Mouse (Mus musculus) forebrain, embryonic 13.5 days (tissue): ENCODE measurements around the gene Lamc3. TPM values are rescaled to one million over a fixed set of nuclear protein-coding genes. Genes with fewer than 3 reads are reported as not detected.
"Not testable (repeated sequence)": the region's sequence is repeated elsewhere in the genome, so short reads cannot be mapped to it uniquely, and the experiment has no call there.

Source experiments
- ATAC-seq: fragments of 200-750 bp; cut with Nextera tagmentation; 2 replicates; pipeline ENCODE4 v1.8.0; 2017
- H3K27ac ChIP-seq: fragments of 300-500 bp; sonication (generic); 2 replicates; pipeline ENCODE4 v1.5.1; 2015; ENCODE audit warnings: inconsistent platforms, mild to moderate bottlenecking, moderate library complexity
- H3K27me3 ChIP-seq: fragments of 300-500 bp; sonication (generic); 2 replicates; pipeline ENCODE4 v1.6.1; 2015; ENCODE audit warnings: mild to moderate bottlenecking, inconsistent platforms
- H3K36me3 ChIP-seq: fragments of 300-500 bp; sonication (generic); 2 replicates; pipeline ENCODE4 v1.6.1; 2015; ENCODE audit warnings: mild to moderate bottlenecking, inconsistent platforms; ENCODE audit not compliant: poor library complexity, severe bottlenecking
- H3K4me1 ChIP-seq: fragments of 300-500 bp; sonication (generic); 2 replicates; pipeline ENCODE4 v1.6.1; 2015; ENCODE audit warnings: inconsistent platforms
- H3K4me2 ChIP-seq: fragments of 300-500 bp; sonication (generic); 2 replicates; pipeline ENCODE4 v1.6.1; 2015; ENCODE audit warnings: inconsistent platforms, mild to moderate bottlenecking, moderate library complexity
- H3K4me3 ChIP-seq: fragments of 300-500 bp; sonication (generic); 2 replicates; pipeline ENCODE4 v1.5.1; 2015; ENCODE audit warnings: mild to moderate bottlenecking, inconsistent platforms
- H3K9ac ChIP-seq: fragments of 300-500 bp; sonication (generic); 2 replicates; pipeline ENCODE4 v1.6.1; 2015; ENCODE audit warnings: mild to moderate bottlenecking, inconsistent platforms
- H3K9me3 ChIP-seq: fragments of 300-500 bp; sonication (generic); replicated peaks from 2 replicates; pipeline ENCODE4 v1.6.1; 2016; ENCODE audit warnings: inconsistent platforms
- WGBS: fragments of 180-500 bp; shearing (Covaris S2); methylation state at CpG from one replicate; pipeline ENCODE4 v1.1.7; 2015; 5-methylcytosine and 5-hydroxymethylcytosine counted together
- polyA plus RNA-seq: library from polyadenylated mRNA; unstranded; fragments of >200 nt; fragmentation: Nextera tagmentation; extraction: Ambion mirVana; gene quantifications from 2 replicates; pipeline ENCODE4 v1.2.1, GENCODE M21; 2015

Lamc3 gene
- polyA plus RNA-seq, 1 experiment from 2014 or later: 3.3 TPM

GRCm38 (mm10) chr2:31906407-31906806 lies 19.3 kb downstream of the Lamc3 start:
- no peak overlapping the region for H3K4me2 ChIP-seq
- no peak overlapping the region for H3K9ac ChIP-seq
- ATAC-seq: no peak
- H3K27me3 ChIP-seq: 0 out of 2 replicates have a peak, but pooled peaks cover 4% of the 10 kb centered on the region
- no peaks in the 10 kb centered on the region for H3K36me3 ChIP-seq
- H3K4me3 ChIP-seq: no peak overlapping the region
- H3K27ac ChIP-seq: no peak overlapping the region
- peaks cover 11% of the 10 kb centered on the region; the same call in 1 of the 2 replicates for H3K4me1 ChIP-seq
- no peaks in the 10 kb centered on the region for H3K9me3 ChIP-seq
- WGBS: 86% methylated on average over 9 of the region's 9 CpGs

- WGBS: 69% methylated on average over 4 of the region's 4 CpGs
- no peak for ATAC-seq
- H3K9ac ChIP-seq: no peak overlapping the region
- H3K27ac ChIP-seq: no peak overlapping the region
- H3K36me3 ChIP-seq: no peaks in the 10 kb centered on the region
- H3K27me3 ChIP-seq: no peaks in the 10 kb centered on the region
- H3K9me3 ChIP-seq: no peaks in the 10 kb centered on the region
- H3K4me1 ChIP-seq: no peaks in the 10 kb centered on the region
- no peak overlapping the region for H3K4me3 ChIP-seq
- no peak overlapping the region for H3K4me2 ChIP-seq
Observed at GRCm38 (mm10) chr2:31912575-31912974, 25.5 kb downstream of the Lamc3 start.

GRCm38 (mm10) chr2:31914213-31914612 lies 27.1 kb downstream of the Lamc3 start:
- H3K9ac ChIP-seq, H3K4me2 ChIP-seq, H3K4me3 ChIP-seq, ATAC-seq, H3K27ac ChIP-seq, H3K36me3 ChIP-seq, H3K4me1 ChIP-seq, H3K27me3 ChIP-seq, H3K9me3 ChIP-seq: not testable (repeated sequence)

- Histone ChIP-seq H3K9ac (no peak overlapping the region), H3K36me3 (no peaks in the 10 kb centered on the region), H3K27ac (no peak overlapping the region), H3K27me3 (no peaks in the 10 kb centered on the region), H3K4me3 (no peak overlapping the region), H3K4me2 (no peak overlapping the region), H3K9me3 (no peaks in the 10 kb centered on the region), H3K4me1 (no peaks in the 10 kb centered on the region)
- WGBS: 23% methylated on average over 4 of the region's 4 CpGs
- ATAC-seq: no peak
Observed at GRCm38 (mm10) chr2:31915112-31915511, 28.0 kb downstream of the Lamc3 start.

DNA sequence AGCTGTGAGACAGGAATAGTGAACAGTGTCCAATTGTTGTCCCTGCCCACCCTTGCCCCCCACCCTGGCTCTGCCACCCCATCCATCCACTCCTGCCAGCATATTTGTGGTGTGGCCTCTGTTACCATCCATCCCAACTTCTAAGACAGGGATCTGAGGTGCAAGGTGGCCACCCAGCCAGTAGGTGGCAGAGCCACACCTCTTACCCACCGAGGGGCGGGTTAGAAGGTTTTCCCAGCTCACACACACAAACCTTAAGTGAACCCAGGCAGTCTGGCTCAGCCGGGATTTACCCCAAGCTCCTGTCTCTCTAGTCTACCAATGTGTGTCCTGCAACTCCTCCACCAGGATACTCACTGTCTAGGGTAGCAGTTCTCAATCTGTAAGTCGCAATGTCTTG lies 30.5 kb downstream of the Lamc3 start:
- Histone ChIP-seq H3K27me3 (peaks cover 3% of the 10 kb centered on the region; the same call in 1 of the 2 replicates), H3K4me3 (no peak overlapping the region), H3K9ac (no peak overlapping the region), H3K9me3 (no peaks in the 10 kb centered on the region), H3K36me3 (no peaks in the 10 kb centered on the region), H3K4me2 (no peak overlapping the region), H3K4me1 (no peaks in the 10 kb centered on the region), H3K27ac (no peak overlapping the region)
- ATAC-seq: no peak
- WGBS: 29% methylated on average over 4 of the region's 4 CpGs

- 72% methylated on average over 4 of the region's 4 CpGs for WGBS
- no peak overlapping the region for H3K4me2 ChIP-seq
- H3K9me3 ChIP-seq: no peaks in the 10 kb centered on the region
- no peak for ATAC-seq
- peaks cover 6% of the 10 kb centered on the region; the same call in 1 of the 2 replicates for H3K27me3 ChIP-seq
- no peak overlapping the region for H3K27ac ChIP-seq
- H3K4me1 ChIP-seq: no peaks in the 10 kb centered on the region
- H3K36me3 ChIP-seq: no peaks in the 10 kb centered on the region
- H3K9ac ChIP-seq: no peak overlapping the region
- no peak overlapping the region for H3K4me3 ChIP-seq
Observed at GRCm38 (mm10) chr2:31923645-31924044, 36.6 kb downstream of the Lamc3 start.

DNA sequence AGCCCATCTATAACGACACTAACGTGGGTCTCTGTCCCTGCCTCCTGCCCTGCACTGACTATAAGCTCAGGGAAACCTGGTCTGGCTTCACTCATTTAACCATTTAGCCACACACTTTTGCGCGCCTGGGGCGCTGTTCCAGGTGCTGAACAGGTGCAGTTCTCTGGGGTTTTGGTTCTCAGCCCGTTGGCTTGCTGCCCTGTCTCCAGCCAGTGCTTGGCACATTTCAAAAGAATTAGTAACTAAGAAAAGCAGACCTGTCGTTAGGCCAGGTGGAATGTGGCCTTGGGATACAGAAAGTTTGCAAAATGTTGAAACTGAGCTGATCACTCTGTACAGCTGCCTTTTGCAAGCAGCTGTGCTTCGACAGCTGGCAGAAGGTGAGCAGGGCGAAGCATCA lies 37.7 kb downstream of the Lamc3 start:
- H3K36me3 ChIP-seq: no peaks in the 10 kb centered on the region
- 29% methylated on average over 9 of the region's 9 CpGs for WGBS
- ATAC-seq: no peak
- peaks cover 6% of the 10 kb centered on the region; the same call in 1 of the 2 replicates for H3K27me3 ChIP-seq
- no peaks in the 10 kb centered on the region for H3K4me1 ChIP-seq
- no peak overlapping the region for H3K4me2 ChIP-seq
- no peak overlapping the region for H3K9ac ChIP-seq
- H3K4me3 ChIP-seq: no peak overlapping the region
- no peak overlapping the region for H3K27ac ChIP-seq
- no peaks in the 10 kb centered on the region for H3K9me3 ChIP-seq

GRCm38 (mm10) chr2:31925936-31926335 lies 38.8 kb downstream of the Lamc3 start:
- no peaks in the 10 kb centered on the region for H3K4me1 ChIP-seq
- 61% methylated on average over 4 of the region's 4 CpGs for WGBS
- H3K4me3 ChIP-seq: no peak overlapping the region
- H3K9me3 ChIP-seq: no peaks in the 10 kb centered on the region
- H3K4me2 ChIP-seq: no peak overlapping the region
- no peaks in the 10 kb centered on the region for H3K36me3 ChIP-seq
- peaks cover 5% of the 10 kb centered on the region; the same call in 1 of the 2 replicates for H3K27me3 ChIP-seq
- H3K9ac ChIP-seq: no peak overlapping the region
- H3K27ac ChIP-seq: no peak overlapping the region
- ATAC-seq: no peak

DNA sequence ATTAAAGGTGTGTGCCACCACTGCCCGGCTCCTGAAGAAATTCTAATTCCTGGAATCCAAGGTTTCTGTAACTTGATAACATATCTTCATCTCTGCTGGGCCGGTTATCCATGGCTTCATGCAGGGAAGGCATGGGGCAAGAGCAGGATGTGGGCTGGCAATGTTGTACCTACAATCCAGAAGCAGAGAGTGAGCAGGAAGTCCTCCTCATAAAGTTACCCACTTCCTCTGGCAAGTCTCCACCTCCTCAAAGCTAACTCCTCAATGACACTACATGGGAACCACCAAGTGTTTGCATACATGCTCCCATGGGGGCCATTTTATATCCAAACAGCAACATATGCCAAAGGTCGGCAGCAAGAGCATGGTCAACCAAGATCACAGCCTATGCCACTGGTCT lies 42.6 kb downstream of the Lamc3 start:
- 89% methylated on average over 3 of the region's 3 CpGs for WGBS
- ATAC-seq: no peak
- no peak overlapping the region for H3K4me2 ChIP-seq
- H3K9me3 ChIP-seq: no peaks in the 10 kb centered on the region
- H3K27me3 ChIP-seq: no peaks in the 10 kb centered on the region
- H3K4me3 ChIP-seq: no peak overlapping the region
- no peak overlapping the region for H3K27ac ChIP-seq
- no peak overlapping the region for H3K9ac ChIP-seq
- H3K36me3 ChIP-seq: no peaks in the 10 kb centered on the region
- H3K4me1 ChIP-seq: peaks cover 3% of the 10 kb centered on the region; the same call in 1 of the 2 replicates

DNA sequence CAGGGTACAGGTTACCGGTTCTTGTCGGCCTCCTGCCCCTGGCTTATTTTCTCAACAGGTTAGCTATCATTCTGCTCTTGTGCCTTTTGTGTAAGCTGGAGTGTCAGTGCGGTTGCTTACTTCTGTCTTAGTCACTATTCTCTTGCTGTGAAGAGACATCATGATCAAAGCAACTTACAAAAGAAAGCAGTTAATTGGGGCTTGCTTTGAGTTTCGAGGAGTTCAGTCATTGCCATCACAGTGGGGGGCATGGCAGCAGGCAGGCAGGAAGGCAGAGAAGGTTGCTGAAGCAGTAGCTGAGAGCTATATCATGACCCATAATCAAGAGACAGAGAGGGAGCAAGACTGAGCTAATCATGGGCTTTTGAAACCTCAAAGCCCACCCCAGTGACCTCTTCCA lies 47.5 kb downstream of the Lamc3 start:
- H3K4me3 ChIP-seq: no peak overlapping the region
- H3K9ac ChIP-seq: no peak overlapping the region
- 15% methylated on average over 4 of the region's 4 CpGs for WGBS
- H3K27ac ChIP-seq: no peak overlapping the region
- H3K4me1 ChIP-seq: peaks cover 7% of the 10 kb centered on the region; the same call in 1 of the 2 replicates
- ATAC-seq: no peak
- H3K27me3 ChIP-seq: no peaks in the 10 kb centered on the region
- H3K36me3 ChIP-seq: no peaks in the 10 kb centered on the region
- no peaks in the 10 kb centered on the region for H3K9me3 ChIP-seq
- H3K4me2 ChIP-seq: no peak overlapping the region

GRCm38 (mm10) chr2:31935054-31935453 lies 48.0 kb downstream of the Lamc3 start:
- Histone ChIP-seq H3K27me3 (no peaks in the 10 kb centered on the region), H3K9ac (no peak overlapping the region), H3K36me3 (no peaks in the 10 kb centered on the region), H3K9me3 (no peaks in the 10 kb centered on the region), H3K27ac (no peak overlapping the region), H3K4me1 (peaks cover 7% of the 10 kb centered on the region; the same call in 1 of the 2 replicates), H3K4me2 (no peak overlapping the region), H3K4me3 (no peak overlapping the region)
- no peak for ATAC-seq
- 40% methylated on average over 4 of the region's 4 CpGs for WGBS

DNA sequence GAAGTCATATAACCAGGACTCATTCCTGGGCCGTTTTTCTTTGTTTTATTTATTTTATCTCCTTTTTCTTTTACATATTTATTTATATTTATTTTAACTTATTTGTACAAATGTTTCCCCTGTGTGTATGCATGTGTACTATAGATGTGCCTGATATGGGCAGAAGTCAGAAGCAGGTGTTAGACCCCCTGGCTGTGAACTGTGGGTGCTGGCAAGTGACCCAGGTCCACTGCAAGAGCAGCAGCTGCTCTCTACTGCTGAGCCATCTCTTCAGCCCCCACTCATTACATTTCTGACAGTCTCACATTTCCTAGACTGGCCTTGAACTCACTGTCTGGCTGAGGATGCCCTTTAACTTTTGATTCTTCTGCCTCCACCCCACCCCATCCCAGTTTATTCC lies 51.2 kb downstream of the Lamc3 start:
- H3K9me3 ChIP-seq: no peaks in the 10 kb centered on the region
- H3K36me3 ChIP-seq: no peaks in the 10 kb centered on the region
- 100% methylated on average over 1 of the region's 1 CpGs for WGBS
- H3K4me2 ChIP-seq: no peak overlapping the region
- no peak overlapping the region for H3K4me3 ChIP-seq
- H3K4me1 ChIP-seq: peaks cover 7% of the 10 kb centered on the region; the same call in 1 of the 2 replicates
- H3K27me3 ChIP-seq: no peaks in the 10 kb centered on the region
- ATAC-seq: no peak
- no peak overlapping the region for H3K9ac ChIP-seq
- H3K27ac ChIP-seq: no peak overlapping the region

DNA sequence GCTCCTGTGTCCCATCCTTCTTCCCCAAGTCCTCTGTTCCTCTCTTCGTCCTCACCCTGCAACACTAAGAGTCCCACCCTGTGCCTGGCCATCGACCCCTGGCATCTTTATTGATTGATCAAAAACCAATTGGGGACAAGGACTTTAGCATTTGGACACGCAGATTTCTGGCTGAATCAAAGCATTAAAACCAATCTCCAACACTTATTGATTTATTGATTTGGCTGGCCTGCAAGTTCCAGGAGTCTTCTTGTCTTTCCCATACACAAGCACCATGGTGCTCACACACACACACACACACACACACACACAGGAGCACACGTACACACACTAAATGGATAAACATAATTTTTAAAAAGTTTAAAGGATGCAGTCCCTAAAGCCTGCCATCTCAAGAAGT lies 55.9 kb downstream of the Lamc3 start:
- Histone ChIP-seq H3K27ac (no peak overlapping the region), H3K4me3 (no peak overlapping the region), H3K9ac (no peak overlapping the region), H3K4me1 (no peaks in the 10 kb centered on the region), H3K4me2 (no peak overlapping the region), H3K36me3 (no peaks in the 10 kb centered on the region), H3K27me3 (0 out of 2 replicates have a peak, but pooled peaks cover 4% of the 10 kb centered on the region), H3K9me3 (no peaks in the 10 kb centered on the region)
- ATAC-seq: no peak
- WGBS: 82% methylated on average over 4 of the region's 4 CpGs
